Mouse (Mus musculus) spleen, adult 2 months (tissue): ENCODE measurements around the gene Sorbs2. TPM values are rescaled to one million over a fixed set of nuclear protein-coding genes. Genes with fewer than 3 reads are reported as not detected.

Source experiments
- DNase-seq, 2 experiments: peaks; one replicate each; pipeline versions ENCODE4 v3.0.0 to v3.0.0-alpha.2; 2012 to 2021; ENCODE audit warnings: low spot score in 2 of 2, low read depth in 1 of 2
- H3K27ac ChIP-seq: fragments of 200-500 bp; 2 replicates; pipeline ENCODE4 v1.5.1; 2012; ENCODE audit warnings: low read length, inconsistent platforms; ENCODE audit not compliant: insufficient read depth
- H3K27me3 ChIP-seq: fragments of 200-500 bp; 2 replicates; pipeline ENCODE4 v1.6.1; 2012; ENCODE audit warnings: mild to moderate bottlenecking, moderate library complexity, low read length, inconsistent platforms; ENCODE audit not compliant: control insufficient read depth, insufficient read depth
- H3K36me3 ChIP-seq: fragments of 200-500 bp; 2 replicates; pipeline ENCODE4 v1.6.1; 2012; ENCODE audit warnings: mild to moderate bottlenecking, low read length, inconsistent platforms; ENCODE audit not compliant: control insufficient read depth, insufficient read depth
- H3K4me1 ChIP-seq: fragments of 200-500 bp; 2 replicates; pipeline ENCODE4 v1.6.1; 2011; ENCODE audit warnings: inconsistent platforms; ENCODE audit not compliant: control insufficient read depth, insufficient read depth, insufficient read length
- H3K4me3 ChIP-seq: fragments of 200-500 bp; 2 replicates; pipeline ENCODE4 v1.5.1; 2011; ENCODE audit warnings: mild to moderate bottlenecking, inconsistent platforms; ENCODE audit not compliant: insufficient read depth, insufficient read length; ENCODE audit errors: extremely low read depth
- CTCF ChIP-seq: fragments of 200-500 bp; IDR thresholded peaks from 2 replicates; pipeline ENCODE4 v1.5.1; 2011; ENCODE audit warnings: mild to moderate bottlenecking, inconsistent platforms; ENCODE audit not compliant: insufficient read depth, insufficient read length, insufficient replicate concordance; ENCODE audit errors: extremely low read depth
- POLR2A ChIP-seq: fragments of 200-500 bp; IDR thresholded peaks from 2 replicates; pipeline ENCODE4 v1.6.1; 2011; ENCODE audit warnings: low read depth, low read length, inconsistent platforms
- WGBS: fragments of 180-500 bp; shearing (Covaris S2); methylation state at CpG from one replicate; pipeline ENCODE4 v1.1.7; 2018; 5-methylcytosine and 5-hydroxymethylcytosine counted together
- polyA plus RNA-seq: library from polyadenylated mRNA; depleted of rRNA; stranded (reverse); fragments of >200 nt; gene quantifications from 2 replicates; pipeline ENCODE4 v1.2.3, GENCODE M21; 2012

Sorbs2 gene
- polyA plus RNA-seq, 1 experiment = 25.4 TPM

- DNase-seq = no peak
- Histone ChIP-seq H3K27ac (no peak overlapping the region), H3K36me3 (no peaks in the 10 kb centered on the region), H3K27me3 (no peaks in the 10 kb centered on the region), H3K4me1 (no peaks in the 10 kb centered on the region), H3K4me3 (no peak overlapping the region)
- no peak for TF ChIP-seq CTCF
- 67% methylated on average over 4 of the region's 4 CpGs for WGBS
These were observed 1.2 kb upstream of the Sorbs2 start for GRCm38 (mm10) chr8:45506376-45506775.

DNA sequence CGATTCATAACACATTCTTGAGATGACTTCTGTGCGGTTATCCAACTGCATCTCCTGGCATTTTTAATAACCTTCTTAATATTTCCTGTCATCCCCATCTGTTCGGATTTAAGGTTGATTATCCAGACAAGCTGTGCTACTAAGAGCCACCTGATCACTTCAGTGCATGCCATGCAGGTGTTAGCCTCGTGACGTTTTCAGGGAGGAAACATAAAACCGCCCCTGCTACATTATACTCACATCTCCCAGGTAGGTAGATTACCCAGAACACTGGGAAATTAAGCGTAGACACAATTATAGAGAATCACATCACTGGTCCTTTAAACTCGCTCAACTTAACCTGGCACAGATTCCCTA, 333 bp upstream of the Sorbs2 start:
- H3K36me3 ChIP-seq = no peaks in the 10 kb centered on the region
- no peaks in the 10 kb centered on the region for H3K27me3 ChIP-seq
- DNase-seq = no peak
- H3K27ac ChIP-seq = no peak overlapping the region
- H3K4me1 ChIP-seq = no peaks in the 10 kb centered on the region
- WGBS = 79% methylated on average over 8 of the region's 8 CpGs
- no peak for TF ChIP-seq CTCF
- TF ChIP-seq POLR2A = no peak
- H3K4me3 ChIP-seq = no peak overlapping the region

- H3K27me3 ChIP-seq = no peaks in the 10 kb centered on the region
- H3K27ac ChIP-seq = no peak overlapping the region
- no peaks in the 10 kb centered on the region for H3K36me3 ChIP-seq
- no peaks in the 10 kb centered on the region for H3K4me1 ChIP-seq
- no peak overlapping the region for H3K4me3 ChIP-seq
- TF ChIP-seq POLR2A = no peak
- no peak for TF ChIP-seq CTCF
- WGBS = 85% methylated on average over 7 of the region's 7 CpGs
- DNase-seq = no peak
These were observed 1.0 kb downstream of the Sorbs2 start for GRCm38 (mm10) chr8:45508521-45509104.

GRCm38 (mm10) chr8:45512369-45512768, 4.8 kb downstream of the Sorbs2 start:
- Histone ChIP-seq H3K27ac (no peak overlapping the region), H3K36me3 (no peaks in the 10 kb centered on the region), H3K4me3 (no peak overlapping the region), H3K4me1 (no peaks in the 10 kb centered on the region), H3K27me3 (no peaks in the 10 kb centered on the region)
- no peak for TF ChIP-seq POLR2A
- no peak for TF ChIP-seq CTCF
- no peak for DNase-seq

DNA sequence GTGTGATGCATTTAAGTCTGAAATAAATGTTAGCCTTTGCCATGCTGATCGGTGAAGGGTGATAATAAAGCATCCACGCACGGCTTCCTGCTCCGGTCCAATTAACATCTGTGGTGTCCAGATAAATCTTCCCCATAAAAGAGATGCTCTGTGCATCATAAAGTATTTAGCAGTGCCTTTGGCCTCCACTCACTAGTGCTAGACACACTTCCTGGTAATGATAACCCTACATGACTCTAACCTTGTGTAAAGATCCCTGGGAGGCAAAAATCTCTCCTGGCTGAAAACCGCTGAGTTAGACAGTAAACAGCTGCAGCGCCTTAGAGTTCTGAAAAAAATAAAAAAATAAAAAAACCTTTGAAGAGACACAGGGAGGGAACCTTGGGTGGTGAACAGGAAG, 14.0 kb downstream of the Sorbs2 start:
- Histone ChIP-seq H3K27ac (no peak overlapping the region), H3K36me3 (no peaks in the 10 kb centered on the region), H3K4me3 (no peak overlapping the region), H3K27me3 (no peaks in the 10 kb centered on the region), H3K4me1 (no peaks in the 10 kb centered on the region)
- TF ChIP-seq CTCF (no peak), POLR2A (no peak)
- 78% methylated on average over 6 of the region's 6 CpGs for WGBS
- DNase-seq = no peak

DNA sequence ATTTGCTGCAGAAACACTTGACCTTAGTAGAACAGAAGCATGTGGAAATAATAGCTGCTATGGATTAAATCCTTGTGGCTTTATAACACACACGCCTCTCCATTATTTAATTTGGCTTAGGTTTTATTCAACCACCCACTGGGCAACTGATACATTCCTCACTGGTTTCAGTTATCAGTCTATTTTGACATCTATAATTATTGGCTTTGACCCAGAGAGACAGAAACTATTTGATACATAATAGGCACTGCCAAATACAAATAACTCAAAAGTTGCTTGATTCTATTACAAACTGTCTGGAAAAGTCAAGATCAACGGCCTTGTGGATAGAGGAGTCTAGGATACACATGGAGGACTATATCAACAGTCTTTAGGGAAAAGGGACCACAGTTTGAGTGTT, 20.1 kb downstream of the Sorbs2 start:
- Histone ChIP-seq H3K27ac (no peak overlapping the region), H3K36me3 (no peaks in the 10 kb centered on the region), H3K27me3 (no peaks in the 10 kb centered on the region), H3K4me1 (no peaks in the 10 kb centered on the region), H3K4me3 (no peak overlapping the region)
- 83% methylated on average over 2 of the region's 2 CpGs for WGBS
- DNase-seq = no peak
- TF ChIP-seq POLR2A (no peak), CTCF (no peak)

- no peak overlapping the region for H3K4me3 ChIP-seq
- no peak for DNase-seq
- no peaks in the 10 kb centered on the region for H3K27me3 ChIP-seq
- no peaks in the 10 kb centered on the region for H3K36me3 ChIP-seq
- no peak overlapping the region for H3K27ac ChIP-seq
- H3K4me1 ChIP-seq = no peaks in the 10 kb centered on the region
- 68% methylated on average over 2 of the region's 2 CpGs for WGBS
- TF ChIP-seq CTCF = no peak
- no peak for TF ChIP-seq POLR2A
These were observed 21.3 kb downstream of the Sorbs2 start for GRCm38 (mm10) chr8:45528890-45529289.
